Mouse (Mus musculus) neutrophil, adult 5-6 weeks (primary cell): ENCODE measurements at regions not wholly inside any gene's neighbourhood (a gene's known extent, or its start where the extent isn't known, plus 50 kb on each side); places are given as distances from the start of the nearest gene placed in this dataset.

Experiments
- ATAC-seq: fragments of 151-379, 151-347 bp; 2 replicates; pipeline ENCODE4 v1.8.0; 2017; ENCODE audit warnings: mild to moderate bottlenecking, moderate TSS enrichment; ENCODE audit not compliant: insufficient number of reproducible peaks, poor library complexity, low FRiP score, severe bottlenecking; ENCODE audit errors: extremely low read depth

DNA sequence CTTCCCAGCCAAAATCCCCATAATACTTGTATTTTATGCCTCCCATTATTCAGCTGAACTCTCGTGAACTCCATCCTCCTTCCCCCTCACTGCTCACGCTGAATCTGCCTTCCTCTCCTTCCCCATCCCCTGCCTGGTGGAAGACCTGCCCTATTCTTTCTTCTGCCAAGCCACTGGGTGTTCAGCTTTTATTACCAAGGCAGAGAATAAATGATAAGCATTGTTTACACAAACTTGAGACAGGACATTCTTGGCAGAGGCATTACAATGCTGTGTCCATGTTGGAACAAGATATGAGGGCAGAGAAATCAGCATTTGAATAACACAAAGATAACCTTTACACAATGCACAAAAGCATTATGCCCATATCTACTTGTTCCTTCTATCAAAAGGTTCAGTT, 80.2 kb downstream of the Dhrs2 start:
- ATAC-seq: no peak

DNA sequence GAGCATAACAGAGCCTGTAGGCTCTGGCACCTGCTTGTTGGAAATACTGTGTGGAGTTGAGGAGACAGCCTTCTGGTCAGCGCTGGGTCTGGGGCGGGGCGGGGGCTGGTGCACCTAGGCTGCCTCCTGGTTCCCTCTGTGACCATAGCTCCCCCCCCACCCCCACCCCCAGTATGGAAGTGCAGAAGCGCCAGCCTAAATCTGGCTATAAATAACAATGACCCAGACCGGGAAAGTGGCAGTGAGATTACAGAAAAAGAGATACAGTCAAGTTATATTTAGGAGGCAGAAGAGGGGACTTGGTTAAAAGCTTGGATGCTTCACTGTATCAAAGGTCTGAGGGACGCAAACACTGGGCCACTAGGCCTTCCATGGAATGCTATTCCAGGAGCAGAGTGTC, 91.8 kb downstream of the Dhrs2 start:
- ATAC-seq: no peak

DNA sequence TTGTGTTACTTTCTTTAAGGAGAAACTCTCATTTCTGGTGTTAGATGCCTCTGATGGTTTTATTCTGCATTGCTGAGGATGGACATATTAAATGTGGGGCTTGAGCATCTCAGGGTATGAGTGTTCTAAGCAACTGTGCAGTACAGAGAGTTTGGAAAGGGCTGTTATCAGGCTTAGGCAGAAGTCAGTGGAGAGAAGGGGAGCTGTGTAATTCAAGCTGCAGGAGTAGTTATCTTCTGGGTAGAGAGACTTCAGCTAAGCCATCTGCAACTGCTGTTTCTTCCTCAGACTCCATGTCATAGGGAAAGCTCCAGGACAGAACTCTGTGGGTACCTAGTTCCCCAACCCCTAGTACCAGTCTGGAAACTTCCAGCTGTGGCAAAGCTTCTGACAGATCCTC, 102.1 kb downstream of the Dhrs2 start:
- no peak for ATAC-seq

GRCm38 (mm10) chr14:55324335-55324734, 102.5 kb downstream of the Dhrs2 start:
- no peak for ATAC-seq

DNA sequence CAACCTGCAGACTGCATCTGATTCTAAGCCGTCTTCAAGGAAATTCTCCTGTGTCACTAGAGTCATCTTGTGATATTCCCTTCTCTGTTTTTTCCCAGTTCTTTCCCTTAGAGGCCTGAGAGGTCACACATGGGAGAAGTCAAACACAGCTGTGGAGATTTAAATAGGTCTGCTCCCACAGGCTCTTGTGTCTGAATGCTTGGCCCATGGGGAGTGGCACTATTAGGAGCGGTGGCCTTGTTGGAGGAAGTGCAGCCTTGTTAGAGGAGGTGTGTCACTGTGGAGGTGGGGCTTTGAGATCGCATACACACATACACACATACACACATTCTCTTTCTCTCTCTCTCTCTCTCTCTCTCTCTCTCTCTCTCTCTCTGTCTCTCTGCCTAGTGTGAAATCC, 112.0 kb downstream of the Dhrs2 start:
- no peak for ATAC-seq

- peak; percentile 48; the same call in 1 of the 2 replicates for ATAC-seq
Measured at GRCm38 (mm10) chr14:55334305-55334704, 112.5 kb downstream of the Dhrs2 start.

- no peak for ATAC-seq
Measured at GRCm38 (mm10) chr14:55335586-55335985, 113.8 kb downstream of the Dhrs2 start.

- ATAC-seq: no peak
Measured at GRCm38 (mm10) chr14:55336451-55337195, 114.8 kb downstream of the Dhrs2 start.

- ATAC-seq: peak; percentile 75; the same call in 1 of the 2 replicates
Measured at GRCm38 (mm10) chr14:55338010-55338409, 116.2 kb downstream of the Dhrs2 start.

GRCm38 (mm10) chr14:55338500-55338899, 116.7 kb downstream of the Dhrs2 start:
- ATAC-seq: no peak

DNA sequence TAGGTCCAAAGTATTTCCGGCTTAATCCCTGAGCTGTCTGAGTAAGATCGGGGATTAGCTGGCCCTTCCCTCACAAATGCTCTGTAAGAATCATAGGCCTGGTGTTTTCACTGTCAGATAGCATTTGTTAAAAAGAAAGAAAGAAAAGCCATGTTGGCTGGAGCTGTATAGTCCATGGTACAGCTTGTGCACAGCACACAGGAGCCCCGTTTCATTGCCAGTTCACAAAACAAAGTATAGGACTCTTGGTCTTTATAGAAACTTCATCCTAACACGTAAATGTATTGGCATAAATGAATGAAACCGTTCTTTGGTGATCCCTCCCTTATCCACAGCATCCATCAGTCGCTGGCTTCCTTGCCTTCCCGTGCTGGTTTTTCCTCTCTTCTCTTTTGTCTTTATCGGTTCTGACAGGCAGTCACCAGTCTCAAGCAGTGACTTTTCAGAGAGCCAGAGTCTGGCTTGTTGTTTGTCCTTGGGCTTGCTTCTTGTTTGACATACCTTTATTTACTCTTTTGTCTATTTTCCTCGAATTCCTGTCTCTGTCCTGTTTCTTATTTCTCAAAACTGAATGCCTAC, 117.3 kb downstream of the Dhrs2 start:
- ATAC-seq: no peak

GRCm38 (mm10) chr14:55343341-55343740, 121.5 kb downstream of the Dhrs2 start:
- ATAC-seq: no peak

DNA sequence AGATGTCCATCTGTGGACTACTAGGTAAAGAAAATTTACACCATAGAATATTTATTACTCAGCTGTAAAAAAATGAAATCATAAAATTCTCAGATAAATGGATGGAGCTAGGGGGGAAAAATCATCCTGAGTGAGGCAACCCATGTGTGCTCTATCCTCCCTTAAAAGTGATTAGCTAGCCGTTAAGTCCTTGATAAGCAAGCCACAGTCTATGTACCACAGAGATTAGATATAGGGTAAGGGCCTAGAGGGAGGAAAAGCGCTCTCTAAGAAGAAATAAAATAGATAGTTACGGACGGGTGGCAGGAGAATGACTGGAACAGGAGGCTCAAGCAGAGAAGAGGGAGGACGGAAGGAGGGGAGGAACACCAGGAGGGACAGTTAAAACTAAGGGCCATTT, 122.1 kb downstream of the Dhrs2 start:
- no peak for ATAC-seq

DNA sequence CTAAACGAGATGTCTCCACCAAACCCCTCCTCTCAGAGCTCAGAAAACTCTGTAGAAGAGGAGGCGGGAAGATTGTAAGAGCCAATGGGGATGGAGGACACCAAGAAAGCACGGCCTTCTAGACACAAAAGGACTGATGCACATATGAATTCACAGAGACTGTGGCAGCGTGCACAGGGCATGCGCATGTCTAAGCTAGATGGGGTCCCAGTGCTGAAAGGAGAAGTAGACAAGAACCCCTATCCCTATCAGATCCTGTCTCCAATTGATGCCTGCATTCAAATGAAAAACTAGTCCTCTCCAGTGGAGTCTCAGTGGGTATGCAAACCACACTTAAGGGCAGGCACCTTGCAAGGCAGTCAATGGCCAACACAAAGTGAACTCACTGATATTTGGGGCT, 123.3 kb downstream of the Dhrs2 start:
- ATAC-seq: no peak

- ATAC-seq: no peak
Measured at GRCm38 (mm10) chr14:55348098-55348497, 126.3 kb downstream of the Dhrs2 start.

DNA sequence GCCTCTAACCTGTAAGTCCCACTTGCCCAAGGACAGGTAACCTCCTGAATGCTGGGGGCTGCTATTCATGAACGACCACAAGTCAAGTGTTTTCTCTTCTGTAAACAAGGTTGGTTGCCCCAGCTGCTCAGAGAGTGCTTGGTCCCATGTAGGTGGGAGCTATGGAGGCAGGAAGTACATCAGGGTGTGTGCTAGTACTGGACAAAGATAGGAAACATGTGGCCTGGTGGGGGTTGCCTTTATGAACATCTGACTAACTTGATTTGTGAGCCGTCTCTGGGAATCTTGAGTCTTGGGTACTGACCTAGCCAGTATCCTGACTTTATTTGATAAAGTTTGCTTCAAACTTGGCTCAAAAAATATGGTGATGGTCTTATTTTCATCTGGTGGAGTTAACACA, 121.3 kb upstream of the Dhrs4 start:
- no peak for ATAC-seq

GRCm38 (mm10) chr14:55358429-55358828, 120.1 kb upstream of the Dhrs4 start:
- no peak for ATAC-seq

- ATAC-seq: no peak
Measured at GRCm38 (mm10) chr14:55362316-55362715, 116.2 kb upstream of the Dhrs4 start.

DNA sequence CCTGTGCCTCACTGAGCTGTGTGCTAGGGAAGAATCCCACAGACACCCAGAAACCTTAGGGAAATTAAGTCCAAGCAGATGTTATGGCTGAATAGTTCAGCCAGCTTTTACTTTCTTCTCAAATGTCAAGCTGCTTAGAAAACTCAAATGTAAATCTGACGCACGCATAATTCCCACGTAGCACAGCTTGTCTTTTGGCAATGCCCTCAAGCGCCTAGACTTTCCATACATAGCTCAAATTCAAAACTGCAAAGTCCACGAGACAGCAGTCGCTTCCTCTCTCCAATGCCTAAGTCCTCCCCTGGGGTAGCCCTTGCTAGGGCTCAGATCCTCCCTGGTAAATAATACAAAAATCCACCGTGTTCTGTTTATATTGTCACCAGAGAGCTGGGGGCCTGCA, 115.8 kb upstream of the Dhrs4 start:
- ATAC-seq: no peak

DNA sequence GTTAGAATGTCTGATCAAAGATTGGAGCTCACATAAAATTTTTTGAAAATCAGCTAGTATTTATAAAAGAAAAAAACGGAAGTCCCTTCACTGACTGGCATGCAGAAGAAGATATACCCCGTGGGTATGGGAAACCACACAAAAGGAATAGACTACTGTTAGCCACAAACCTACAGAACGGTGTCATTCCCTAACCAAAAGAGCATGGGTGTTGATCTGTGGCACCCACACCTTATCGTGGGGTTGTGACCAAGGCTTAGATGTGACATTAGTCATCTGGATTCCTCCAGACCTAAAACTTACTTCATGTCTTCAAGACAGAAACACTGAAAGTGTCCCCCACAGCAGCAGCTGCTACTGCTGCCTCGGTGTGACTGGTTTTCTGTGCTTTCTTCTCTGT, 108.2 kb upstream of the Dhrs4 start:
- no peak for ATAC-seq

DNA sequence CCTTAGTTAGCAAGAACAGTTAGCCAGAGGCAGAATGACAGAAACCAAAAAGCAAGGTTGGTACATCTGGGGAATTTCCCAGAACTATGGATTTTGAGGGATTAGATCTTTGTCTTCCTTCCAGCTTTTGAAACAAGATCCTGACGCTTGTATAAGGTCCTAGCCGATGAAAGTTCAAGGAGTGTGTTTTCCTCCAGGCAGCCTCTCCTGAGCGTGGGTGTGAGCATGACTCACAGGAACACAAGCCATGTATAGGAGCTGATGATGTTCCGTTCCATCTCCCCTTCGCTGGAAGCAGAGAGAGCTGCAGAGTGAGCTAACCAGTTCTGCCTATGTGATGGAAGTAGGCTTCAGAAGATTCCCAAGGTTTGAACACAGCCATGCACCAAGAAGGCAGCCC, 105.6 kb upstream of the Dhrs4 start:
- no peak for ATAC-seq
